Mouse (Mus musculus) thymus, postnatal 36 days (tissue): ENCODE measurements around the gene Tmem132a.
A peak's percentile ranks its signal among the peaks of the same experiment; 100 is the strongest.

Experiments used
- DNase-seq, 2 experiments: peaks; one replicate each; pipeline ENCODE4 v3.0.0; 2022; ENCODE audit warnings: mixed read lengths in 2 of 2

The Tmem132a gene

DNA sequence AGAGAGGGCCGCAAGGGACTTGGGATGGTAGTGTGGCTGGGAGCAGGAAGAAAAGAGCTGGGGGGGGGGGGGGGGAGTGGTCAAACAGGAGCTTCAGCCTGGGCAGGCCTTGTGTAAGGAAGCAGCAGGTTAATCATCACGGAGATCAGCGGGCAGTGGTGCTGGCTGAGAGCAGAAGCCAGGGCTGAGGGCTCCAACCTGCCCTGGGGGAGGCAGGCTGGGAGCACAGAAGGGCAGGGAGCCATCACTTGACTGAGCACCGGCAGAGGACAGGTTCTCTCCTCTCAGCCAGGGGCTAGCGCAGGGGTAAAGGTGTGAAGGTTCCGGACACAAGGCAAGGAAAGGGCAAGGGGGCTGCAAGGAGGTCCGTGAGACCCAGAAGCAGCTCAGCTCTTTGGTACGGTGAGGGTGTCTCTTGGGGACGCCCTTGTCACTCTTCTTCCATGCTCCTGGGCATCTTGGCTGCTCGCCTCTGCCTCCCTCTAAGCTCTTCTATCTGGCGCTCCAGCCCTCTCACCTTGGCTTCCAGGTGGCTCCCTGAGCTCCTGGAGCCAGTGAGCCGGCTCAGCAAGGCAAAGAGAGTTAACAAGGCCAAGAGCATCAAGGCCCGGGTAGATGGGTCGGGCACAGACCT, 1.7 kb upstream of the Tmem132a start:
- DNase-seq: no peak

DNA sequence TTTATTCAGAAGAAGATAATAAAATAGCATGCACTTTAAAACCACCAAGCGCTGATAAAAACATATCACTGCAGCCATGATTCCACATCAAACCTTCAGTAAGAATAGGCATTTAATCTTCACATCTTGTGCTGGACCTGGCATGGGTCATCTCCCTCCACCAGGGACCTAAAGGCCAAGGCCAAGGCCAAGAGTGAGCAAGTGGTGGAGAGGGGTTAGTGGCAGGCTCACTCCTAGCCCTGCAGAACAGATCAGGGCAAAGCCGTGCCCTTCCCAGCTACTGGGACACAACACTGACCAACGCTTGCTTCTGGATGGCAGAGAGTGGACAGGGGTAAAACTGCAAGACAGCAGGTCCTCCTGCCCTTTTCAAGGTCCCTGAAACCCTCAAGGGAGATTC, 936 bp upstream of the Tmem132a start:
- DNase-seq: no peak

- peak; percentile 32 to 36 for DNase-seq
Measured at GRCm38 (mm10) chr19:10869241-10869885, 377 bp downstream of the Tmem132a start.

DNA sequence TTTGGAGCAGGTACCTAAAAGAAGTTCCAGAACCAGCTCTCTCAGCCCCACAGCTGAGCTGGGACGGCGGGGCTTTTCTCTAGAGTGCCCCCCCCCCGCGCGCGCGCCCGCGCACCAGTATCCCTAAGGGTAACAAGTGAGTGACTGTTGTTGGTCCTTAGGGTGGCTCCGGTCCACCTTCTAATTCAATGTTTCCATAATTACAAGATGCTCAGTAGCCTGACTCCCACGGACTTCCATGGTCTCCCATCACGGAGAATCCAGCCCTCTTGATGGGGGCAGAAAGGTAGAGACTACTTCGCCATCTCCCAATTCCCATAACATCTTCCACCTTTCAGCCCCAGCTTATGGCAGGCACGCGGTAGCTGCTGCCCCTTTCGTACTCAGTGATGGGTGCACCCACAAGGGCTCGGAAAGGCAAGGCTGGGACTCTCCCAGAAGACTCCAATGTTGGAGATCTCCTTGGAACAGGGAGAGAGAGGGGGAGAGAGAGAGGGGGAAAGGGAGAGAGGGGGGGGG, 1.1 kb downstream of the Tmem132a start:
- no peak for DNase-seq

- DNase-seq: no peak
Measured at GRCm38 (mm10) chr19:10867946-10868622, 1.7 kb downstream of the Tmem132a start.

- DNase-seq: no peak
Measured at GRCm38 (mm10) chr19:10866351-10866750, 3.4 kb downstream of the Tmem132a start.

GRCm38 (mm10) chr19:10860072-10860497, 9.7 kb downstream of the Tmem132a start:
- no peak for DNase-seq

GRCm38 (mm10) chr19:10856520-10856919, 13.2 kb downstream of the Tmem132a start:
- no peak for DNase-seq

- no peak for DNase-seq
Measured at GRCm38 (mm10) chr19:10855422-10855821, 14.3 kb downstream of the Tmem132a start.

DNA sequence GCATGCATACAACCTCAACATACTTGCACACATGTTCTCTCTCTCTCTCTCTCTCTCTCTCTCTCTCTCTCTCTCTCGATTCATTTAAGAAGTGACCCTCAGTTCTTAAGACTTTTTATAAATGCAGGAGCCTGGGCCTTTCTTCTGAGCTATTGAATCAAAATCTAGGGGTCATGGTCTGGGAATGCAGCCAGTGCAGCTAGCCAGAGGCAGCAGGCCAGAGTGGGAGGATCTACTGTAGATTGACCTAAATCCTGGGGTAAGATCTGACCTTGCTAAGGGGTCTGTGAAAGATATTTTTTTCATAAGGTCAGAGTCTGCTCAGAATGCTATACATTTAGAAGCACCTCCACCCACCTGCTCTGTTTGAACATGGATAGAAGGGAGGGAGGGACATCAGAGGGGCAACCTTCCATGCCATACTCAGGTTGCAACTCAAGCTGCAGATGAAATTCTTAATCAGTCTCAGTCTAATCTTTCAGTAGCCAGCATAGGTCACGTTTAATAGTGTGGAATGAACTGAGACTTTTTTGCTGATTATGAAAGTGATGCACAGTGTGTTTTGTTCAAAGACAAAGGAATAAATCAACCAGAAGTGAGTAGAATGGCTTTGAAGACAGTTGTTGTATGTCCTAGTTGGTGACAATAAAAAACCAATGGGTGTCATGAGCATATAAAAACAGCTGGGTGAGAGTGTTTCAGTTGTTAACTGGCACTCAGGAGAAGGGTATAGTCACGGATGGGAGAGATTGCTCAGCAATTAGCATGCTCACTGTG, 22.2 kb downstream of the Tmem132a start:
- DNase-seq: no peak

- DNase-seq: no peak
Measured at GRCm38 (mm10) chr19:10846150-10846549, 23.6 kb downstream of the Tmem132a start.

GRCm38 (mm10) chr19:10845454-10845853, 24.3 kb downstream of the Tmem132a start:
- no peak for DNase-seq

DNA sequence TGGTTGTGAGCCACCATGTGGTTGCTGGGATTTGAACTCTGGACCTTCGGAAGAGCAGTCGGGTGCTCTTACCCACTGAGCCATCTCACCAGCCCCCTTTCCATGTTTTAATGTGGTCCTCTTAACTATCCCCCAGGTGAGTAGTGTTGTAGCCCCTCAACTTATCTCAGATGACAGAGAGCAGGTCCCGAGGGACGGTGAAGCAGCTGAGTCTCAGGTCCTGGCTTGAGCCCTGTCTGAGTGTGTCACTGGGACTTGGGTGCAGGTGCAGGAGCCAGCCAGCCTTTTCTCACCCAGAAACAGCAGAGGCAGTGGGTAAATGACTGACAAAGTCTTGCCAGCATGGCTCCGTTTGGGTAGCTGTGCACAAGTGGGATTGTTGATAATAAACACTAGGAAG, 25.5 kb downstream of the Tmem132a start:
- no peak for DNase-seq

GRCm38 (mm10) chr19:10842914-10843313, 26.8 kb downstream of the Tmem132a start:
- DNase-seq: no peak

DNA sequence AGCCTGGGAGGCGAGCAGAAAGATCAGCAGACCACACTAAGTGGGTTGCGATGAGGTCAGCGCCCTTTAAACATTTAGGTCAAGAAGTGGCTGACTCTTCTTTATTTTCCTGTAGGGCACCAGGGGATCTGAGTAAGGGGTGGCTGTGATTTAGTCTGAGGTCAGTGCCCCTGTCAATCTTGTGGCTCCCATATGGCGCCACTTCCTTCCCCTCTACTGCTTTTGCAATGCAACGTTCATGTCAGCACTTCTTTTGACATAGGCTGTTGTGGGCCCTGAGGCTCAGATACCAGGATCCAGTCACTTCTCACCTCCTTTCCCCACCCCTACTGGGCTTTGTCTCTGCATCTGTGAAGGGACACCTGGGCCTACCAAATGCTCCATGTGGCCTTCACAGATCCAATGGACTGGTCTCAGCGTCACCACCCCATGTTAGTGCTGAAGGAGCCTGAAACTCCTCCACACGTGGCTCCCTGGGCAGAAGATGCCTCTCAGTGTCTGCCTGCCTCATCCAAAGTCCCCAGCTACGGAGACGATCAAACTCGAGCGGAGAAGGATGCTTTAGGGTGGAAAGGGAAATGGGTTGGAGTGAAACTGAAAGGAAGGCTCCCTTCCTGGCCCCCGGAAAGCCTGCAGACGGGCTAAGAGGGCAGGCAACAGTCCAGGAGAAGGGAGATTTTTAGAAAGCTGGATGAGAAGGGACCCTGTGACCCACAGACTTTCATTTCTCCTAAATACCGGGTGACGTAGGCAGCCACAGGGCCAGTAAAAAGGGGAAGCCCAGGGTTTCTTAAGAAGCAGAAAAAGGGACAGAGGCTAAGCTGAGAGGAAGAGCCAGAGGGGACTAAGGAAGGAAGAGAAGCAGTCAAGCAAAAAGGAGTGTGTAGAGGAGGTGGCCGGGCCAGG, 27.8 kb downstream of the Tmem132a start:
- no peak for DNase-seq

- DNase-seq: no peak
Measured at GRCm38 (mm10) chr19:10839010-10839892, 30.5 kb downstream of the Tmem132a start, which contains the start of gene Slc15a3. Slc15a3 (plus strand) TSS chr19:10839727.

GRCm38 (mm10) chr19:10835671-10836070, 34.1 kb downstream of the Tmem132a start:
- DNase-seq: no peak

DNA sequence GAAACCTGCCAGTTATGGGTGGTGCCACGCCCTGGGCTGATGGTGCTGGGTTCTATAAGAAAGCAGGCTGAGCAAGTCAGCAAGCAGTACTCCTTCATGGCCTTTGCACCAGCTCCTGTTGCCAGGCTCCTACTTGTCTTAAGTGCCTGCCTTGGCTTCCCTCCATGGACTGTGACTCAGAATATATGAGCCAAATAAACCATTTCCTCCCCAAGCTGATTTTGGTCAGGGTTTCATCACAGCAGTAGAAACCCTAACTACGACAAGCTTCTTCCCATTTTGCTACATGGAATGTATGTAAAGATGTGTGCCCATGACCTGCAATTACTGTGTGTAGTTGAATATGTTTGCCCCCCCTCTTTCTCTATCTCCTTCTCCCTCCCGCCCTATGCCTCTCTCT, 36.1 kb downstream of the Tmem132a start:
- DNase-seq: no peak

GRCm38 (mm10) chr19:10832030-10832429, 37.7 kb downstream of the Tmem132a start:
- no peak for DNase-seq

DNA sequence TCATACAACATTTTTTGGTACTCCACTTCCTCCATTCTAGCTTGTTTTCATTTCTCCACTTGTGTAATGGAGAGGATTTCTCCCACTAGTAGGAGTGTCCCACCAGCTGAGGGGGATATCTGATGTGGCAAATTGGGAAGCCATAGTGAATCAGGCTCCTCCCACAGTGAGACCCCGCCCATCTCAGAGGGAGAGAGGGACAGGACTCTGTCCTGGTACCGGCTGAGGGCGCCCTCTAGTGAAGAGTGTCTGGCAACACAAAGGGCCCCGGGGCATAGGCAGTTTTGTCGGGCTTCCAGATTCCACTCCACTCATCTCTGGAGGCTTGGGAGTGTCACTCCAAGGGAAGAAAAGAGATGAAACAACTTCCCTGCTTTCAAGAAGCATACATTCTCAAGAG, 38.3 kb downstream of the Tmem132a start:
- DNase-seq: peak; percentile 88 to 89
